Mouse (Mus musculus) kidney, adult 18-20 months (tissue): Measurements from ENCODE around the gene Ldlrad1.

Experiments used
- DNase-seq: peaks from one replicate; pipeline ENCODE4 v3.0.0; 2021

Ldlrad1 gene

DNA sequence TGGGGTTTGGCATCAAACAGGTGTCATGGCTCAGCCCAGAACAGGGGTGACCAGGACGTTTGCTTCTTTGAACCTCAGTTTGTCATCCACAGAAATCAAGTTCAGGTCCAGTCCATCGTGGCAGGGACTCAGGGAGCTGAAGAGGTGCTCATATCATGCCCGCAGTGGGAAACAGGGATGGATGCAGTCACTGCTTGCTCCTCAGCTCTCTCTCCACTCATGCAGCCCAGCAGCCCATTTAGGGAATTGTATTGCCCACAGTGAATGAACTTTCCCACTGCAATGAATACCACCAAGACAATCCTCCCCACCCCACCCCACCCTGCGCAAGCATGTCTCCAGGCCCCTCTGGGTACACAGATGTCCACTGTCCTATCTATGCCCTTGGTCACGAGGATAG is 3.0 kb downstream of the Ldlrad1 start:
- no peak for DNase-seq

DNA sequence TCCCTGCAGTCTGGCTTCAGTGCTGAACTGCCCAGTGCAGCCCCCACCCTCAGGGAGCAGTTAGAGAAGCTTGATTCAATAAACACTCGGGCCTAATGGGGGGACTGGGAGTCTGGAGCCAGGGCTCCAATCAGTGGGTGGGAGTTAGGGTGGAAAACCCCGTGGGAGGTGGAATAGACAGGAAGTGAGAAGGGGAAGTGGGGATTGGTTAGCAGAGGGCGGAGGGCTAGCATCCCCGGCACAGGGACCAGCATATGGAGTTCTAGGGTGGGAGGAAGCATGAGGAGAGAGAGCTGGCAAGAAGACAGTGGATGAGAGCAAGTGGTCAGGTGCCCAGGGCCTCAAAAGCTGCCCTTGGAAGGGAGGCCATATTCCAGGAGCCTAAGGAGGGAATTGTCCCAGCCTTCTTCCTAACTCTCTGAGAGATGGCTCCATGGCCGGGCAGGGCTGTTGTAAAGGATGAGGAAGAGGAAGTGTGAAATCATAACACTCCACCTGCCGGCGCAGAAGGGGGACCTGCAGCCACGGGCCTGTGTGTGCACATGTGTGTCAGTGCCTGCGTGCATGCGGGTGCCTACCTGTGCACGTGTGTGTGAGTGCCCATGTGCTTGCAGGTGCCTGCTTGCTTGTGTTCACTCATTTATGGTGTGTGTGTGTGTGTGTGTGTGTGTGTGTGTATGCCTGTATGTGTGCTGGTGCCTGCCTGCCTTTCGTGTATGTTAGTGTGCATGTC is 4.5 kb downstream of the Ldlrad1 start:
- DNase-seq: no peak

DNA sequence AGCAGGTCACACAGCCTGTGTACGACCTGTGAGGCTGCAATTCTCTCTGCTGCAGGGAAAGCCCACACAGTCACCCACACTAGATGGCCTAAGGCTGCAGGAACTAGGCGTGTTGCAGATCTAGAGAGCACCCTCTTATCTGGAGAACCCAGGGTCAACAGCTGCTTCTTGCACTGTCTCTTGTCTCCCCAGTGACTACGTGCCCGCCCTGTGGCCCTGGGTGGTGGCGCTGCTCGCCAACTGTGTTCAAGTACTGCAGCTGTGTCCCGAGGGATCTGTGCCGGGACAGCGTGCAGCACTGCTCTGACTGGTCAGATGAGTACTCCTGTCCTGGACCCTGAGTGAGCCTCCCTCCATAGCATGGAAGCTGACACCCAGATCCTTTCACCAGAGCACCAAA is 8.6 kb downstream of the Ldlrad1 start:
- DNase-seq: no peak

DNA sequence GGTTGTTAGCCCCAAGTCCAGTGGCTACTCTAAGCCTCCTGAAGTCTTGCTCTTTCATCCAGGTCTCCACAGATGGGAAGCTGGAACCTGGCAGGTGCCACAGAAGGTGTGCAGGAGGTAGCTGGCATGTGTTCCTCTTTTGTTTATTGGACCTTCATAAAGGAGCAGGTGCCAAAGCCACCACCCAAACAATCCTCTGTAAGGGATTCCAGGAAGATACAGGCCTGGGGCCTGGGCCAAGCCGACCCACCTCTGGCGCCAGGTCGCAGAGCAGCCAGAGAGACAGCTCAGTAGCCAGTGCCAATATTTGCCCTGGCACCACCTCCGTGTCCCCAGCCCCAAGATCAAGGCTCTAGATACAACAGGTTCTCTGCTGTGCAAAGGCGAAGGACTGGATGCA is 12.5 kb downstream of the Ldlrad1 start:
- no peak for DNase-seq

DNA sequence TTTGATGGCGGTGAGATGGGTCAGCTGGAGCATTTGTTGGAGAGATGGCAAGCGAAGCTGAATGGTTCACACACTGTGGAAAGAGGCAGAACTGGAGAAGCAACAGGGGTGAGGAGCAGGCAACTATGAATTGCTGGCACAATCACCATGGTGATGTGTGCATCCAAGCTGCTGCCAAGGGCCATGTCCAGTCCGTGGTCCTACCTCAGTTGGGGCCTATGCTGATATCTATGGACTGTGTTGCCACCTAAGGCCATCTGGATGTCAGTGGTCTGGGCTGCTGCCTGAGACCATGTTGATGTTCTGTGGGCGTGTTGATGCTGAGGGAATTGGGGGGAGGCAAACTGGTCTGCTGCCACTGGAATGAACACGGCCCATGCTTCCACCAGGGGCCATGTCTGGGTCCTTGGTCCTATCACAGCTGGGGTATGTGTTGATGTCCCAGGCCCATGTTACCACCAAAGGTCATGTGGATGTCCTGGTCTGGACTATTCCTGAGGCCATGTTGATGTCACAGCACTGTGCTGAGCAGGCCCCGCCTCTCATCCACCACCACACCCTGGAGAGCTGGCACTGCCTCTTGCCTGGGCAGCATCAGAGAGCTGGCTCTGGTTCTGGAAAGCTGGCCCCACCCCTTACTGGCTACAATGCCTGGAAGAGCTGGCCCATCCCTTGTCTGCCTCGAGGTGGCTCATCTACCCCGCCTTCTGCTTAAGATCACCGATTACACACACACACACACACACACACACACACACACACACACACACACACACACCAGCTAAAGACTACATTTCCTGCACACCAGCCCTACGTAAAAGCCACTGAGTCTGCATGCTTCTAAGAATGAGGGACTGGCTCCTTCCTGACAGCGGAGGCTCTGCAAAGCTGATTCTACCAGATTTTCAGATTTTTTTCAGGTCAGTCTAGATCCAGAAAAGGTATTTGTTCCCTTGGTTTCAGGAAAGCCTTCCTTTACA is 14.5 kb downstream of the Ldlrad1 start:
- DNase-seq: no peak

DNA sequence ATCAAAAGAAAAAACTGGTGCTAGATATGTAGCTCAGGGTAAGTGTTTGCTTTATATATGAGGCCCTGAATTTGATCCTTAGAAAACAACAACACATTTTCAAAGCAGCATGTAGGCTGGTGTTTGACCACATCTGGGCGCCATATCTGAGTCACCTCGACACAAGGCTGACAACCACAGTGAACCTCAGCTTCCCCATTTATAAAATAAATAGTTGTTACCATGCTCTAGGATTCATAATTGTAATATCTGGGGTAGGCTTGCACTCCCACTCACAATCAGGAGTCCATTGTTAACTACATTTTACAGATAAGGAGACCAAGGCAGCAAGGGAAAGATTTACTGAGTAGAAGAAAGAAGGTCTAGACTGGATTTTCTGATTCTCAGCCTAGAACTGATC is 17.3 kb downstream of the Ldlrad1 start:
- no peak for DNase-seq

DNA sequence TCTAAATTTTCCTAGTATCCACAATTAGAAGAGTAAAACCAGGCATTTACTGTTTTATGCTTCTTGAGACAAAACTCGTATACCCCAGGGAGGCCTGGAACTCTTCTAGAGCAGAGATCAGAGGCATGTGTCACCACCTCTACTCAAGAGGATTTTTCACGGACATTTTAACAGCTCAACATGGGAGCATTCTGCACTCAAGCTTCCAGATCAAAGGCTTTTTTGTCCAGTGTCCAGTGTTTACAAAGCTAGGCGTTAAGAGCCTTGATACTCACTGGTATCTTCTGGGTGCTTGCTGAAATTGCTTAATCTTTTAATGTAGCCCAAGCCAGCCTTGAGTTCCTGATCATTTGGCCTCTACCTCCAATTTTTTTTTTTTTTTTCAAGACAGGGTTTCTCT is 23.2 kb downstream of the Ldlrad1 start:
- no peak for DNase-seq

DNA sequence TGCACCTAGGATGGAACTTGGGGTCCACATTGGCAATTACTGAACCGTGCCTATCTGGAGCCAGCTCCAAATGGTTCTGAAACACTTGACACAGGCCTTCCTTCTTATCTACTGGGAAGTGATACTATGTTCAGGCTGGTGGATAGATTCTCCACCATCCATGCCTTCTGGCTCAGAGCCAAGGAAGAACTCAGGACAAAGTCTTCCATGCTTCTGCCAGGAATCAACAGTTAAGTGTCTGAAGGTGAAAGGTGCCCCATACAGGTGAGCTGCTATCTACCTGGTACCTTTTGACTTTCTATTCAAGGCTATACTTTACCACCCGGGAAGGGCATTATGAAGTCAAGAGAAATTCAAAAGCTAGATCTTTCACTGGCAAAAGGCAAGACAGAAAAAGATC is 29.3 kb downstream of the Ldlrad1 start:
- DNase-seq: no peak

DNA sequence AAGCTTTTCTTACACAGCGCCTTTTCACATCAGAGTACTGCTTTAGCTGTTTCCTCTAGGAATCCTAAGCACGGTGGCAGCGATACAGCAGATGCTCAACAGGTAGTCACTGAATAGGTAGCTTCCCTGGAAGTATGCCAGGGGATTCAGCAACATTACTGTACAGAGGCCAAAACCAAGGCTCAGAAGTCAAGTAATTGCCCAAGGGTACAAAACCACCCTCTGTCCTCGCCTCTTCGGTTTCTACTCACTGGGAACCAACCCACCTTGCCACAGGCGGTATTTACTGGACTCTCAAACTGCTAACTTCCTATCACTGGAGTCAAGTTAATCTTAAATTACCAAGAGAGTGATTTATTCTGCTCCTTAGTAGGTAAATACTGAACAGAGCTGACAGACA is 31.2 kb downstream of the Ldlrad1 start:
- DNase-seq: no peak

DNA sequence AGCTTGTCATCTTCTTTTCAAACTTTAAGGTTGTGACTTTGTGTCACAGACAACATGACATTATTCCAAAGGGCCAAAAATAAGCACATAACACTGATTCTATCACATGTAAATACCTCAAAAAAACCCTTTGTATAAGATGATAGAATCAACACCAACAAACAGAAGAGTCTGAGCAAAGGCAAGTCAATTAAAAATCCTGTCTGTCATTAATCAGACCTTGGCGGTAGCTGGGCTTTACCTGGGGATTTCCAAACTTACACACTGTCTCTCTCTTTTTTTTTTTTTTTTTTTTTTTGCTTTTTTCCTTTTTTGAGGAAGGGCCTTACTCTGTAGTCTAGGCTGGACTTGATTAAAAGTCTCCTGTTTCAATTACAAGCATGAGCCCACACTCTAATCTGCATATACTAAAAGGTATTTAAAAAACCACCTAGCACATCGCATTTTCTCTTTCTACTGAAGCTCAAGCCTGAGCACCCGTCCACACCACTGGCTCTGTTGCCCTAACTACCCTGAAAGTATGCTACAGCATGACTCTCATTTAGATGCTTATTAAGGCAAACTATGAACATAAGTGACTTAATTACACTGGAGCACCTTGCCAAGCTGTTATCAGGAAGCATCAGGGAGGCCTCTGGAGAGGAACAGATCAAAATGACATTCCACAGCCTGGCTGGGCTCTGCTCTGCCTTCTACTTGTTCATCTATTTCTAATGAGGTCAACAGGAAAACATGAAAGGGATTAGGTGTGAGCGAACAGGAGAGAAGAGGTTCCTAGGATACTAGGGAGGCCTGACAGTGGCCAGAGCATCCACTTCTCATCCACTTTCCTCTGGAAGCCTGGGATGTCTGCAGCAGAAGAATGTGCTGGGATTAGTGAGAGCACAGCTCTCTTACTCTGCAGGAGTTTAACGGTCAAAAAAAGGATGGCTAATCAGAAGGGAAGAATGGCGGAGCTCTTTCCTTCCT is 34.7 kb downstream of the Ldlrad1 start:
- DNase-seq: no peak

DNA sequence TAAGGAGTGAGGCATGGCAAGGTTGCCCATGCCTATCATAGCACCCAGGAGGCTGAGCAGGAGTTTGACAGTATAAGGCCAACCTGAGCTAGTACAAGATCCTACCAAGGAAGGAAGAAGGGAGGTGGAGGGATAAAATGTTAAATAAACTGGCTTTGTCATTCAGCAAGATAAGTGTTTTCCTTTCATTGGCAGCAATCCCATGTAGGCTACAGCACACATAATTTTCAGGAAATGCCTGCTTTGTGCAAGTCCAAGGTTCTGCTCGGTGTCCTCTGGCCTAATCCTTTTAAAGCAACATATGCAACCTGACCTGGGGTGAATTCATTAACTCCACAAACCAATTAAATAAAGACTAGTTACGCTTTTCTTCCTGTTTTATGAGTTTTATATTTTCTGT is 36.4 kb downstream of the Ldlrad1 start:
- DNase-seq: no peak

DNA sequence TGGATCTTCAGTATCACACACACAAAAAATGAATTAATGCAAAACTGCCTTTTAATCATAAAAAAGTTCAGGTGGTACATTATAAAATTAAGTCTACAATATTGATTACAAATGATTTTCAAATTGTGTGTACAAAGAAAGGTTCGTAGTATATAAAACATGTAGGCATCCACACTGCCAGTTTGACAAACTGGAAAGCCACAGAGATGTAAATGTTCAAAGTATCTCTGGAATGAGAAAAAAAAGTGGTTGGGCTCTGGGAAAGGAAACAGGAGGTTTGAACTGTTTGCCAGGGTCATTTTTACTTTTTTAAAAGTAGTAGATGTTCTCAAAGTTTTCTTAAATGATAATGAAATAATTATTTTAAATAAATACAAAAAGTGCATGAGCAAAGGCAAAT is 37.1 kb downstream of the Ldlrad1 start:
- no peak for DNase-seq

DNA sequence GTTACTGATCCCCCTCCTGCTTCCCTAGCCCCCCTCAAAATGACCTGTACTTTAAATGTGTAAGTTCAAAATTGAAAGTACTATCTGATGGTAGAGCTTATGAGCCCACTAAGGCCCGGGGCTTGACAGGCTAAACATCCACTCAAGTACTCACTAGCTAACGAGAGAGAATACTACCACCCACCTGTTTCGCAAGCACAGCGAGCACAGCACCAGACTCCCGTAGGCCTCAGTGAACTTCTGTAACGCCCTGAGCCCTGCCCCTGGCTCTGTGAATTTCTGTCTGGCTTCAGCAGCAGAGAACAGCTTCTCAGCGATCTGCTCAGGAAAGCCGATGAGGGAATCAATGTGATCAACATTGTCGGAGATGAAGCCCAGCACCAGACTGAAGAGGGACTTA is 38.1 kb downstream of the Ldlrad1 start:
- no peak for DNase-seq

DNA sequence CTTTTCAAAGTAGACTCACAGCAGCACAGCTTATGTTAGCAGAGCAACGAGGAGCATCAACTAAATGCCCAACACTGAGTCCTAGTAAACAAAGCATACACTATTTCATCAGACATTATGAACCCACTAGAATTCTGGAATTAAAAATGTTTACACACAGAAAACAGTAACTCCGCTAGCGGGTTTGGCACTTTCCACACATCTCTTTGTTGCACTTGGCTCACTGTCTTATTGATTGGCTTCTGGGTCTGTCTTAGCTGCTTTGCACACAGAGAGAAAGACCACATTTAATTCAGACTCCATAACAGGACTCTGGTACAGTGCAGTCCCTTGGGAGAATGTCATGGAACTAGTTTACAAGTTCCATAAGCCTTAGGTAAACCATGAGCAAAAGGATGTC is 39.1 kb downstream of the Ldlrad1 start:
- no peak for DNase-seq

DNA sequence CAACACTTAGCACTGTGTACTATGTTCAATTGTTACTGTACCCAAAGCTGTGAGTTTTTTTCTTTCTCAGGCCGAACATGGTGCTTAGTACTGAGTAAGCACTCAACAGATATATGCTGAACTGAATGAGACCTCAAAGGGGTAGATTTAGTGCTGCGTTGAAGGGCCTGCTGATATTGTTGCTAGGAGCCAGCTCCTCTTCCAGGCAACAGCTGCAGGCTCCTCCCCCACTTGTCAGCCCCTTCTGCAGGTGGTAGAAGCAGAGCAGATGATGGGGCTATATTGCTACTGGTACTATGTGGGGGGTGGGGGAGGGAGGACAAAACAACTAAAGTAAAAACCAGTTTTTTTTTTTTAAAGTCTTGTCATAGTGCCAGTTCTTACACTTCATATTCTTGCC is 40.5 kb downstream of the Ldlrad1 start:
- DNase-seq: no peak

DNA sequence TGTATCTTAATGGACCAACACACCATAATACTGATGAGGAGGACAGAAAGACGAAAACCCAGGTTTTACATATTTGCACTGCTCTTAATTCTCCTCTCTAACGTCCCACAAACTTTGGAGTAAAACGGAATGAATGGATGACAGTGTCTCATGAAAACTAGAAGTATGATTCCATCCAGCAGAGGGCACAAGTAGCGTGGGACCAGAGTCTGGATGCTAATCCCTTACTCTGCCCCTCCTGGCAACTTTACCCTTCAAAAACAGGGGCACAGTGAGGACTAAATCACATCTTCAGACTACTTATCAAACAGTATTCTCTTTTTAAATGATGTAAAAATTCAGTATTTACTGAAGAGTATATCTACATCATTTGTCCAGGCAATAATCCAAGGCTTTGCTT is 41.5 kb downstream of the Ldlrad1 start:
- no peak for DNase-seq

DNA sequence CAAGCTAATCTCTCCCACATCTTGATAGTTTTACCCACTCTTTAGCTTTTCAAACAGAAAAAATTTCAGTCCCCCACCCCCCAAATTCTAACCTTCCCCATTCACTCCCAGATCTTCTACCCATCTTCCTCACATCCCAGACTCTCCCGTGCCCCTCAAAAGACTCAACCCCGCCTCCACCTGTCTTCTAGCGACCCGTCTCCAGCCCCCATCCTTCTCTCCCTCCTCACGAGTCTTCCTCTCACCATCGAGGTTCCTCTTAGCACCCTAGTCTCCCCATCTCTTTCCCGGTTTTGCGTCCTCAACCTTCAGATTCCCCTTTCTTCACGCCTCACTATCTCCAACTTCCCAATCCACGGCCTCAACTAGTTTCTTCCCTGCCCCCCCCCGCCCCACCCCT is 43.5 kb downstream of the Ldlrad1 start:
- DNase-seq: no peak

DNA sequence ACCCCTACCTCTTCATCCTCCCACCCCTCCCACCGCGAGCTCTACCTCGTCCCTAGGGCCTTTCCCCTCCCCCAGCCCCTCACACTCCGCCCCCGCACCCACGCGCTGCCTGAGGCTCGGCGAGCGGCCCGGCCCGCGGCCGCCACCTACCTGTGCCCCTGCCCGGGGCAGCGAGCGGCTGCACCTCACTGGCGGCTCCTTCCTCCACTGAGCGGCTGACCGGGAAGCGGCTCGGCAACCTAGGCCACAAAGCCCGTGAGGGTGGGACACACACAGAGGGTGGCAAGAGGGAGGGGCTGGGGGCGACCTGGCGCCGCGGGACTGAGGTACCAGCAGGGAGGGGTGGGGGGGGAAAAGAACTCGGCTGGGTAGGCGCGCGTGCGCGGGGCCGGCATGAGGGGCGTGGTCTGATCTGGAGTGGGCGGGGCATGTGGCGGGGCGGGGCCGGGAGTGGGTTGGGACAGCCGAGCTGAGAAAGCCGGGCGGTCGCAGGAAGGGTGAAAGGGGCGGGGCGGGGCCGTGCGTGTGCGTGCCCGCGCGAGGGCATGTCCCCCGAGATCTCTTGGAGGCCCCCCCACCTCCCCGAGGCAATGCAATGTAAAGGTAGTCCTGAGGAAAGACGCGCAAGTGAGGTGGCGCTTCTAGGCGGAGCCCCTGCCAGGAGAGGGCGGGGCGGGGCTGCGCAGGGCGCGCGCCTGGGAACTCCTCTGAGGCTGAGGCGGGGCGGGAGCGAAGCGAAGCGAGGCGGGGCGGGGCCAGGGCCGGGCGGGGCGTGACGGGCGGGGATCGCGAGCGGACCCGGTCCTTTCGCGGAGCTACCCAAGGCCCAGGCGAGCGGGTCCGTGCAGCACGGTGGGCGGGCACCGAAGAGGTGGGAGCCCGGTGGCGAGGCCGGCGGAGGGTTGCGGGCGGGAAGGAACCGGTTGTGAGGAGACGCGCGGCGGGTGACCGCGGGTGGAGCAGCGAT is 44.4 kb downstream of the Ldlrad1 start, which contains the start of the genes Lrrc42 and Hspb11:
Gene Lrrc42, minus strand, starts transcription at position 408 of the 967 bp plus-strand sequence.
Gene Hspb11, plus strand, starts transcription at position 469 of the 967 bp plus-strand sequence.
- peak; percentile 94 for DNase-seq

DNA sequence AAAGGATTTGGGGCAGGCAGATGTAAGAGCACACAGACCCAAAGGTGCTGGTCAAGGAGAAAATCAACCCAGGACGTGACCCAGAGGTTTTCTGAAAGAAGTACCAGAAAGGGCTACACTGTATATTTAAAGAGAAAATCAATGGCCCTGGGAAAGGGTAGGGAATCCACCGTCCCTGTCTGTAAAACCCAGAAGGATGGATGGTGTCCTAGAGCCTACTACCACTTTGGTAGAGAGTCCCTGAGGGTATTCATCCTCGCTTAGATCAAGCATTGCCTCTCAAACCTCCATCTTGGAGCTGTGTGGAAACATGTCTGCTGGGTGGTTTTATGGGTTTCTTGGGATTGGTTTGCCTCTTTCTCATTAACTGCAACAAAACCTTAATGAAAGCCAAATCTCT is 45.4 kb downstream of the Ldlrad1 start:
- DNase-seq: no peak

DNA sequence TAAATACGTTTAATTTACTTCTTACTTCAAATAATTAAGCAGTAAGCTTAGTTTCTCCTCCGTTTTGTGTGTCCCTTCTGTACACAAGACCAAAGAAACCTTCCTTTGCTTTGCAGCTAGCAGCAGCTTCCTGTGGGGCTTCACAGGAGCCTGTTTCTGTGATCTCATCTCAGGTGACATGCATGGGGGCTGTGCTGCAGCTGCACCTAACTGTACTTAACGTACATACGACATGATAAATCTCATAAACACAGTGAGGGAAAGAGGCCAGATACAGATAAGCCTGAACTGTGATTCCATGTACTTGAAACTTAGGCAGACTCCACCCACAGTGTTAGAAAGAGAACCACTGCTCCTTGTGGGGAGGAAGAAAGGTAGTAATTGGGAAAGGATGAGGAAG is 51.0 kb downstream of the Ldlrad1 start:
- DNase-seq: no peak
